Mouse (Mus musculus): ENCODE results near the gene Slc12a6.

DNA sequence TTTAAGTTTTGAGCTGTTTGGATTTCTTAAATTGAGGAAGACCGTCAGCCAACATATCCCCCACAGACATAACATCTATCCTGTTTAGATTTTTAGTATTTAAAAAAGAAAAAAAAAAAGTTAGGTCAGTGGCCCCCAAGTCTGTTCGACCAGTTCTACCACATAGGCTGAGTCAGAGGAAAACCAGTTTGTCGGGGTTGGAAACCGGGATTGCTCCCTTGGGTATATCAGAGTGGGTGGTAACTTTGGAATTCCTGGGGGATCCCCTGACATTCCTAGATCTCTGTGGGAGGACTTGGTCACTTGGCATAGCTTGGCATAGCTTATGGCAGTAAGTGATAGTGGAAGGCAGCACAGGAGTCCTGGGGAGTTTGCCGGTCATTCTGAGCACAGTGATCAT is 20.3 kb upstream of the Slc12a6 start:
- TF ChIP-seq CTCF (IDR thresholded peaks at IDR 0.05; ENCODE audit: low read depth, low read length) (no peak), POLR2A (IDR thresholded peaks at IDR 0.05; ENCODE audit: extremely low read depth, insufficient read depth, low read length) (no peak)
